Mouse (Mus musculus) adrenal gland, adult 10 weeks (tissue): ENCODE results near the gene Ccr1l1. TPM values are rescaled to one million over a fixed set of nuclear protein-coding genes. Genes with fewer than 3 reads are reported as not detected.

Experiments used
- polyA plus RNA-seq: library from polyadenylated mRNA; stranded (reverse); fragments of 350-450 nt; fragmentation: Illumina TruSeq; extraction: RNeasy Lipid Tissue Mini Kit (QIAGEN cat#74804); gene quantifications from one replicate; pipeline ENCODE4 v1.2.3, GENCODE M21; 2014; ENCODE audit warnings: low read depth, low replicate concordance

Ccr1l1 gene
- polyA plus RNA-seq: not detected

GRCm38 (mm10) chr9:123978308-123978707 lies at the start of gene Ccr1l1:
TSS of gene Ccr1l1 (minus strand) at chr9:123978408.

GRCm38 (mm10) chr9:124021672-124022071 lies 43.5 kb upstream of the Ccr1l1 start, which contains the start of gene Ccr3:
TSS of gene Ccr3 (plus strand) at chr9:124021972.

GRCm38 (mm10) chr9:123968290-123968912 lies 9.8 kb downstream of the Ccr1l1 start, which contains the start of gene Ccr1:
TSS of gene Ccr1 (minus strand) at chr9:123968692.

Other genes starting within 250 kb of the Ccr1l1 start
- gene Cxcr6, start 171.9 kb downstream of the Ccr1l1 start, polyA plus RNA-seq: 0.29 TPM
- 36.6 TPM for gene Fyco1, start 126.5 kb downstream of the Ccr1l1 start, polyA plus RNA-seq
- 0.35 TPM for gene Xcr1, start 116.4 kb downstream of the Ccr1l1 start, polyA plus RNA-seq
- 5.7 TPM for gene Ccr1, start 9.7 kb downstream of the Ccr1l1 start, polyA plus RNA-seq
- not detected for gene Ccr3, start 43.6 kb upstream of the Ccr1l1 start, polyA plus RNA-seq
- 13.3 TPM for gene Ccr2, start 123.5 kb upstream of the Ccr1l1 start, polyA plus RNA-seq
- gene Ccr5, start 143.1 kb upstream of the Ccr1l1 start, polyA plus RNA-seq: 5.1 TPM